Mouse (Mus musculus): ENCODE measurements around the gene Ubxn11.

The Ubxn11 gene

DNA sequence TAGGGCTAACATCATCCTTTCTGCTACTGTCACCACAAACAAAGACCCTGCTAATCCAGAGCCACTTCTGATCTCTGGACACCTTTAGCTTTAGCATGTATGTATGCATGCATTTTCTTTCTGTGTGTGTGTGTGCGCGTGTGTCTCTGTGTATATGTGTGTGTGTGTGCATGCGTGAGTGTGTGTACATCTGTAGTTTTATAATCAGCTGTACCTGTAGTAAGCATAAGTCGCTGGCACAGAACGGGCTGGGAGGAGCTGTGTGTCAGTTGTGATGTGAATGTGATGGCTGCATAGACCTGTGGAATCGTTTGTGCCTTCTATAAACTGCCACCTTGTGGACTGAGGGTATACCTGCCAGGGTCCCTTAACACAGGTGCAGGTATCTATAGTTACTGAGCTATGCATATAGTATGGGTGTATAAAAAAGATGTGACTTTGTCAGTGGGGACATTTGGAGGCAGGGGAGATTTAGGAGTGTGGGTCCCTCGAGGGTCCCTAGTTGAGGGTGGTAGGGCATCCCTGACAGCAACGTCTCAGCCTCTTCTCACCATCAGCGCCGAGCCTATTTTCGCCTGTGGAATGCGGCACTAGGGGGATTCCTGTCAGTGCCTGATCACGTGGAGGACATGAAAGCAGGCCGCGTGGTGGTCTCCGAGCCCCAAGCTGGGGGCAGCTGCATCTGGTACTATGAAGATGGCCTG, 11.7 kb upstream of the Ubxn11 start:
- DNase-seq (ENCODE audit: low spot score): no peak

DNA sequence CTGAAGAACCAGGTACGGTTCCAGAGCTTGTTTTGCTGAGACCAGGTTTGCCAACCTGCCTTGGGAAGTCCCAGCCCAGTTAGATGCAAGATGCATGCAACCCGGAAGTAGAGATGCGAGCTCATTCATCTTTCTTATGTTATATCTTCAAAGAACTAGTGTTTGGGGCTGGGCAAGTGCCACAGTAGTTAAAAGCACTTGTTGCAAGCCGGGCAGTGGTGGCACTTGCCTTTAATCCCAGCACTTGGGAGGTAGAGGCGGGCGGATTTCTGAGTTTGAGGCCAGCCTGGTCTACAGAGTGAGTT, 11.2 kb upstream of the Ubxn11 start:
- DNase-seq (ENCODE audit: low spot score): no peak

DNA sequence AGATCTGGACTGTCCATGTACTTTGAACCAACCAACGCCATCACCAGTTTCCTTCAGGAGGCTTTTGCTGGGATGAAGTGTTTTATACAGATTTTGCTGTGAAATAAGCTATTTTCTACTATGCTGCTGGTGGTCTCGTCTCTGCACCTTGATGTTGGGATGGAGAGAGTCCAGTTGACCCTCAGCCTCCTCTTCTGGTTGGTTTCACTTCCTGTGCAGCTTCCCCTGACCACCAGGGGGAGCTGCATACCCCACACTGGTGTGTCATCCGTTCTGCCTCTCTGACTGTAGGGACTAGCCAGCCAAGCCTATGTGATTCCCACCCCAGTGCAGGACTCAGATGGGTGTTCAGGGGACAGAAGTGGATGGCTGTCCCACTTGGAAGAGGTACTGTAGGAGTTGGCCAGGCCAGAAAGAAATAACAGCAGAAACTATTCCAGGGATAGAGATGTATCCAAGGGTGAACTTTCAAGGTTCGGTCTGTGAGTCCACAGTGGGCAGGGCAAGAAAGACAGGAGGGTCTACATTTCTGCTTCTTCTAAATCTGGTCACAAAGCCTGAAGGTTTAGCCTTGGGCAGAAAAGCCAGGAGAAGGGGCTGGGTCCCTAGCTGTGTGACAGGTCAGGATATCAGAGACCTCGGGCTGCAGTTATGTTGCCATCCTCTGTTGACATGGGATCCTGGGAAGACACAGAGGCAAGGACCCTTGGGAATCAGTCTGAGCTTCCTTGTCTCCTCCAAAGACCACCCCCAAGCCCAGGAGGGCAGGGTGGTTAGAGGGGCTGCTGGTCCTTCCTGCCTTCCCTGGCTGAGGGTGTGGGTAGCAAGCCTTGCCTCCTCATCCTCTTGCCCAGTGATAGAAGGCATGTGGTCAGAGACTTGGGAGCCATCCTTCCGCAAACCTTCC, 9.7 kb upstream of the Ubxn11 start:
- DNase-seq (ENCODE audit: low spot score): no peak

DNA sequence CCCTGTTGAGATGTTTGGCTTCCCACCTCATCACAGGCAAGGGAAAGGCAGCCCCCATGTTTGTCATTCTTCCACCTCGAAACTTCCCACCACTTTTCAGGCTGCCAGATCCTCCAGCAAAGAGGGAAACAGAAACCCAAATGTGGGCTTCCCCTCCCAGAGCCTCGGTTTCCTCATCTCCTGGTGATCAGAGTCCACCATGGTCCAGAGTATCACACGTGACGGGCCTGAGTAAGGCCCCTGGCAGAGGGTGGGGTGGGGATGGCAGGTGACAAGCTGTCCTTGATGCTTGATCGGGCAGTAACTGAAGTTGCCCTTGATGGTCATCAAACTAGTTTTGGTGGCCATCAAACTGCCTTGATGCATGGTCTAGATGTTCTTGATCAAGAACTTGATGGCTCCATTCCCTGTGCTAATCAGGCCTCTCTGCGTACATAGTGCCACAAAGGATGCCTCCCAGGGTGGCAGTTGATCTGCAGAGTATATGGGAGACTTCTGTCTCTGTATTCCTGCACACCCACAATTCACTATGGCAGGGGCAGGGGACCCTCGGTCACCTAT, 8.3 kb upstream of the Ubxn11 start:
- no peak for DNase-seq (ENCODE audit: low spot score)

DNA sequence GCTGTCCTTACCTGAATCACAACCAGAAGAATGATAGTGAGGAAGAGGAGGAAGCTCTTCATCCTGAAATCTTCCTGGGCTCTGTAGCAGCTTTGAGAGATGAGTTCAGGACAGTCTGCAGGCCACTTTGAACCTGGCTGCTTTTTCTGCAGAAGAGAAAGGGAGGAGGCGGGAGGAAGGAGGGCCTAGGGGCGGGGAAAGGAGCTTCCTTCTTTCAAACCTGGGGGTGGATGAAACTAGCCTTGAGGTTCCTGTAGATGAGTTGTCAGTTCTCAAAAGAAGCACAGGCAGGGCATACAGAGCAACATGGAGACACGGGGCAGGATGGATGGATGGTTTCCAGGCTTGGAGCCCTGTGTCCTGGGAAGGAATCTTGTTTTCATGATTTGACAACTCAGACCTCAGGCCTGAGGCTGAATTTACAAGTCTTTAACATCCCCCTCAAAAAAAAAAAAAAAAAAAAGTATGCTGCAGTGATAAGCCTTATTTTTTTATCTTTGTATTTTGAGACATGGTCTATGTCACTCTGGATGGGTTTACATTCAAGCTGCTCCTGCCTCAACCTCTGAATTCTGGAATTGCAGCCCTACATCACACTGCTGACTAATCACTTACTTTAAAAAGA, 7.3 kb upstream of the Ubxn11 start, which contains the start of gene Cd52:
Gene Cd52 (minus strand): TSS at position 160 of the 625 bp plus-strand sequence.
- DNase-seq (ENCODE audit: low spot score): no peak

DNA sequence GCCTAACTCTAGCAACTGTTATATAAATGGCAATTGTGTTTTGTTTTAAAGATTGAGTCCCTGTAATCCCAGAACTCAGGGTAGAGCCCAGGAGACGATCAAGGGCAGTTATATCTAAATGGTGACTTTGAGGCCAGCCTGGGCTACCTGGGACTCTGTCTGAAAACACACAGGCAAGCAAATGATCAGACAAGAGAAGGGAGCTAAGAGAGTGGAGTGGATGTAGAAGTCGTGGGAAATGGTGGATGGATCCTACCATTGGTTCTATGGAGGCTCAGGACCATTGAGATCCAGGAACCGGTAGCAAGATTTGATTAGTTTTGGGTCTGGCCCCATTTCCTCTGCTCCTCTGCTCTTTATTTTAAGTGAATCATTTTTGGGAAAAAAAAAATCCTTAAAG, 6.2 kb upstream of the Ubxn11 start:
- DNase-seq (ENCODE audit: low spot score): no peak

DNA sequence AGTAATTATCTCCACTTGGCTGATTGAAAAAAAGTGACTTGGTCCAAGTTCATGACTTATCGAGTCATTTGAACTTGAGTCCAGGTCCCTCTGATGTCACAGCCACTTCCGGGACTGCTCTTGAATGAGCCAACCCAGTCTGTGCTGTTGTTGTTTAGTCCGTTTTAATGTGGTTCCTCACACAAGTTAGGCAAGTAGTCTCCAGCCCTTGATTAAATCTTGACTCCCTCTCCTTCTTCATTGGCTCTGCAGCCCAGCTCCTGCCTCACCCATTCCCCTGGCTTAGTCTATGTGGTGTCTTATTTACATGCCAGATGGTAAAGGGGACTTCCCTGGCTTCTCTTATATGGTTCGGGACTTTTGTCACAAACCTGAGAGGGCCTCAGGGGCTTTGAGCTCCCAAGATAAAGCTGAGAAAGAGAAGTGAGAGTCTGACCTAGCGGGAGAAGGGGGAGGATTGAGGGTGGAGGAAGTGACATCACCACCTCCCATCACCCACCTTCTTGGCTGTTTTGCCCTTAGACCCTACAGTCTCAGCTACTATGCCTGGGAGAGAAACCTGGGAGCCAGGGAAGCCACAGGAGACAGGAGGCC, 5.3 kb upstream of the Ubxn11 start:
- DNase-seq (ENCODE audit: low spot score): no peak

DNA sequence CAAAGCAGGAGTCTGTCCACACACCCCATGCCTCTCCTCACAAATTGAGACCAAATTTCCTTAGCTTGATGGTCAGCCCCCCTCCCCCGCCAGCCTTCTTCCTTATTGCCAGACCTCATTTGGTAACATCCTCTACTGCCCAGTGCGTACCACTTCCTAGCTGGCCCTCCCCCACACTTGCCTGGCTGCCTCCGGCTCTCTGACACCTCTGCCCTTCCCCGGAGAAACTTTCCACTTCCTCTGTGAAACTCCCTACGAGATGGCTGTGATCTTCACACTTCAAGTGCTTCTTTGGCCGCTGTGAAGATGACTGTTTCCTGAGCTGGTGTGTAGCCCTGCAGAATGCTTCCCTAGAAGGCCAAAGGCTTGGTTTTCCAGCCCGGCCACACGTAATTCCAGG, 3.7 kb upstream of the Ubxn11 start:
- no peak for DNase-seq (ENCODE audit: low spot score)

DNA sequence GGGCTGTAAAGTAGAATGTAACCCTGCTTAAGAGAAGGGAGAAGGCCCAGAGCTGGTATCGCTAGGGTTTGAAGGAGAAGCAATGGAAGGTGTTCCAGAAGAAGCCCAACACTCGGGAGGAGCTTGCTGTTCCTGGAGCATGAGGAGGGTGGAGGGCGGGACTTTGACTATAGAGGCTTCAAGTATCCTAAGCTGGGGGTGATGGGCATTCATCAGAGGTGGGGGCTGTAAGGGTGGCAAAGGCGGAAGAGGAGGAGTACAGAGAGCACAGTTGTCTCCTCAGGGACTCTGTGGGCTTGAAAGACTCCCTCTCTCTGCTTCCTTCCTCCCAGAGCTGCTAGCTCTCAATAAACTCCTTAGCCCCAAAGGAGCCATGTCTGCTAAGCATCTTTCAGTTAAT, 2.1 kb upstream of the Ubxn11 start:
- DNase-seq (ENCODE audit: low spot score): no peak

DNA sequence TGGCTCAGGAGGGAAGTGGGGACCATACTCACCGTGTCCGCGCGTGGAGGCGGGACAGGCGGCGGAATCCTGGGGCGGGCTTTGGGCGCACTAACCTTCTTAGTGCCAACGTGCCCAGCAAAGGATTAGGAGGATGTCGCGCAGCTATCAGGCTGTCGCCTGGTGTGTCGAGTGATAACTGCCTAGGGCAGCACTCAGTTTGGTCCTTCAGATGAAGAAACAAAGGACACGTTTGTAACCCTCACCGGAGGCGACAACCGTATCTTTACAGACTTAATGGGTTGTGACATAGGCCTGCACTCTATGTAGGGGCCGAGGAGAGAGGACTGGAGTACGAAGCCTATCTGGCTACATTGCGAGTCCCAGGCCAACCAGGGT, 361 bp downstream of the Ubxn11 start:
- no peak for DNase-seq (ENCODE audit: low spot score)

DNA sequence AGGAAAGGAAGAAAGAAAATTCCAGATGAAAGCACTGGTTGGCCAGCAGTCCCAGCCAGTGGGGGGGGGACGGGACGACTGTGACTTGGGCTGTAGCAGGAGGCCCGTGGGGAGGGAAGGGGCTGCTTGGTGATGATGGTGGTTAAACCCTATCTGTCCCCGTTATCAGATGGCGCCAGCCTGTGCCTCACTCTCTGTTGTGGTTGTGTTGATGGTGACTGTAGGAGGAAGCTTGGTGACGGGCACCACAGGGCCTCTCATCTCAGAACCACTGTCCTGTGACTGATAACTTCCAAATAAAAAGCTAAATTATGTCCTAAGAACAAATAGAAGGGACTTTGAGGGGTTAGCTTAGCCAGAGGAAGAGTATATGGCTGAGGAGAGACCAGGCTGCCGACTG, 3.7 kb downstream of the Ubxn11 start:
- no peak for DNase-seq (ENCODE audit: low spot score)

DNA sequence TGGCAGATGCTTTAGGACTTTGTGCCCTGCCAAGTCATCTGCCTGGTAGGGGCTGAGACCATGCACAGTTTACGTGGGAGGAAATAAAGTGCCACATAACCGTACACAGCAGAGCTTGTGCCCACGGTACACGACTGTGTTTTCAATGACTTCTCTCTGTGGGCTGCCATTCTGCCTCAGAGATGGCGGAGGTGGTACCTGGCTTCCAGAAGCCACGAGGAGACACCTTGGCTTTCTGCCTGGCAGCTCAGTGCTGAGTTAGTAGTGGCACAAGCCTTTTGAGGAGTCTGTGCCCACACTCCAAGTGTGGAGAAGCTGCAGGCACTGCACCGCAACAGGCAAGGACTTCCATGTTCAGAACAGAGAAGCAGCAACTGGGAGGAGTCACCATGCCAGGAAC, 5.4 kb downstream of the Ubxn11 start:
- DNase-seq (ENCODE audit: low spot score): no peak

DNA sequence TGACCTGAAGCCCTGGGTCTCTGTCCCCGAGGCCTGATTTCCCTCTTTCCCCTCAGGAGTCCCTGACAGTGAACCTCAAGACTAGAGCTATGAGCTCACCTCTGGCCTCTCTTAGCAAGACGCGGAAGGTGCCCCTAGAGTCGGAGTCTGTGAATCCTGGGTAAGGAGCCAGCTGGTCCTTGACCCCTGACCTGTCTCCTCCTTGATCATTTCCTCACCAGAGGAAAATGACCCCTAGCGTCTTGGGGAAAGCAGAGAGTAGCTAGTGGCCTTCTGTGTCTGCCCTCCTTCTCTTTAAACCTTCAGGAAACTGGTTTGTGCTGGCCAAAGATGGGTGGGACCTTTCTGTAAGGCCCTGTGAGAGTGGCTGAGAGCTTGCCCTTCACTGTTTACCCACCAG, 5.8 kb downstream of the Ubxn11 start:
- DNase-seq (ENCODE audit: low spot score): no peak

DNA sequence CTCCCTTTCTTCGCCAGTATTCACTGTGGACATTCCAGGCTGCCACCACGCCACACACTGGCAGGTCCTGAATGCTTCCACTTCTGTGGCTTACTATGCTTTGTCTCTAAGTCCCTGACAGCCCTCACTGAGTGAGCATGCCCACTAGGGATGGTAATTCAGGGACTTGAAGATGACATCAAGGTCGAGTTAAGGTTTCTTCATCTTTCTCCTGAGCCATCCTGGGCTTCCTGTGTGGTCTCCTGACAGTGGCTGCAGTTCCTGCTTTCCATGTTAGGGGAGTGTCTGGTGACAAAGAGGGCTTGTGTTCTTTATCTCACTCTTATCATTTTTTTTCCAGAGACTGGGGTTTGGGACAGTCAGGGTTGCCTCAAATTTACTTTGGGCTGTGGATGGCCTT, 8.3 kb downstream of the Ubxn11 start:
- no peak for DNase-seq (ENCODE audit: low spot score)

DNA sequence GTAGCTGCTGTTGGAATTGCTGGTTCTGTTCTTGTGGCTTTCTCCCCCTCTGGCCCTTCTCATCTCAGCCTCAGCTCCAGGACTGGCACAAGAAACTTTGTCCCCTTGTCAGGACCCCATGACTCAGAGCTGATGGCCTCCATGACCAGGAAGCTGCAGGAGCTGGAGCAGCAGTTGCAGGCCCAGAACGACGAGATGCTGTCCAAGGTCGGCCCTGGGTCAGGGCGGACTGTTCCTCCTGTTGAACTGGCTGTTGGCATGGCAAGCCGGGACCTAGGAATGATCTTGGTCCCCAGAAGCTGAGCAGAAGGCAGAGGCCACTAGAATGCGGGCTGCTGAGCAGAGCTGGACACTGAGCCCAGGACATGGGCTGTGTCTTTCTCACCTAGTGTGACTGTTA, 10.0 kb downstream of the Ubxn11 start:
- DNase-seq (ENCODE audit: low spot score): no peak

DNA sequence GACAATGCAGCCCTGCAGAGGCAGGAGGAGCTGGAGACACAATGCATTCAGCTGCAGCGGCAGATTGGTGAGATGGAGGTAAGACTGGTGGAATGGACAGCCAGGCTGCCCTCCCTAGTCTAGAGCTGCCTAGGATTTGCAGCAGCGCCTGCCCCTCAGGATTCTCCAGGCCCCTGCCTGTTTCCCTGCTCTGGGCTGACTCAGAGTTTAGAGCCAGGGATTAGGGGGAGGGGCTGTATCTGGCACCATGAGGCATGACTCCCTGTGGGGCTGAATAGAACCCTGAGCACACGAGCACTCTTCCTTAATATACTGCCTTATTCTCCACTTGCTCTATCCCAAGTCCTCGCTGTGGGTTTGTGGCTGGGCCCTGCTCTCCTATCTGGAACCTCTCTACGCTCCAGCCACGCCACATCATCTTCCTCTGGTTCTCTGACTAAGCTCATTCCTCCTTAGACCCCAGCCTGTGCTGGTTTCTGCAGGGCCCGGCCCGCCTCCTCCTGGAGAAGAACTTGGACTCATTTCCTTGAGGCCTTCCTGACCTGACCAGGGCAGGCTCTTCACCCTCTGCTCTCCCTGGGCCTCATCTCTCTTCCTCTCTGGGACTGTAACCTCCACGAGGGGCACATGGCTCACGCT, 11.1 kb downstream of the Ubxn11 start:
- DNase-seq (ENCODE audit: low spot score): no peak

DNA sequence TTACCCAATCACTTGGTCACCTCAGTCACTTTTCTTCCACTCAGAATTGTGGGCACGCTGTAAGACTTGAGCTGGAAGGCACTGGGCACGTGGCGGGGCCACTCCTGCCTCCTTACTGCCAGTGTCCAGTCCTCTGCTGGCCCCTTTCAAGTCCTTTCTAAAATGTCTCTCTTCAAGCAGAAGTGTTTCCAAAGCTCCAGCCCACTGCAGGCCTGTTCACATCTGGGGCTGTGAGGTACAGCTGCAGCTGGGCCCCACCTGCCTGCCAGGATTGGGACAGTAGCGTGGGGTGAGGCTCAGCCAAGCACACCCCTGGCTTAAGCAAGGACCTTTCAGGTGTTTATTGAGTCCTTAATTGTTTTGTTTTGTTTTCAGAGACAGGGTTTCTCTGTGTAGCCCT, 11.7 kb downstream of the Ubxn11 start:
- no peak for DNase-seq (ENCODE audit: low spot score)

DNA sequence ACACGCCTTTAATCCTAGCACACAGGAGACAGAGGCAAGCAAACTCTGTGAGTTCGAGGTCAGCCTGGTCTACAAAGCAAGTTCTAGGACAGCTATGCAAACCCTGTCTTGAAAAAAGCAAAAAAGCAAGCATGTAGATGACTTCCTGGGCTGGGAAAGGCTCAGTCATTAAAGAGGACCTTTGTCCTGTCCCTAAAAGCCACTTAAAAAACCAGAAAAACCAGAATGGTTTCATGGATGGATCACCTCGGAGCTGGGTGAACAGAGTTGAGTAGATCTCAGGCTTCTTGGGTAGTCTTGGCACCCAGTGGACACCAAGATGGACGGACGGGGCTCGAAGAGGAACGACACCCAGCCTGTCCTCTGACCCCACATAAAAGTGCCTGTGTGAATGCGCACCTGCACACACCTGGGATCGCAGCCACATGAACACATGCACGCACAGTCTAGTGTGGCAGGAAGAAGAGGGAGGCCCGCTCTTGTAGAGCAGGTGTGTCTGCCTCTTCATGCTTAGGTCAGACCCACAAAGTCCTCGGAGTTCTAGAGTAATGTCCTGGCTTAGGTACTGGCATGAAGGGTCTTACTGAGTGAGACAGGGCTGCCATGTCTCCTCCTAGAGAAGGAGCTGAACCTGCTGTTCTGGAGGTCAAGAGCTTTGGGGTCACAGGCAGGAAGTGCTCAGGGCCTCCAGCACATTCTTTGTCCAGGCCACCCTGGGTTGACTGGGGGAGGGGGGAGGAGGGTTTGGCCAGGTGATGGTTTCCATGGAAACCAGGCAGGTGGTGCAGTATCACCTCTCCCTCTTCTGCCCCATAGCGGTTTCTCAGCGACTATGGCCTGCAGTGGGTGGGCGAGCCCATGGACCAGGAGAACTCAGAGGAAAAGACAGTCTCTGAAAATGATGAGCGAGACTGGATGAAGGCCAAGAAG, 13.1 kb downstream of the Ubxn11 start:
- no peak for DNase-seq (ENCODE audit: low spot score)

DNA sequence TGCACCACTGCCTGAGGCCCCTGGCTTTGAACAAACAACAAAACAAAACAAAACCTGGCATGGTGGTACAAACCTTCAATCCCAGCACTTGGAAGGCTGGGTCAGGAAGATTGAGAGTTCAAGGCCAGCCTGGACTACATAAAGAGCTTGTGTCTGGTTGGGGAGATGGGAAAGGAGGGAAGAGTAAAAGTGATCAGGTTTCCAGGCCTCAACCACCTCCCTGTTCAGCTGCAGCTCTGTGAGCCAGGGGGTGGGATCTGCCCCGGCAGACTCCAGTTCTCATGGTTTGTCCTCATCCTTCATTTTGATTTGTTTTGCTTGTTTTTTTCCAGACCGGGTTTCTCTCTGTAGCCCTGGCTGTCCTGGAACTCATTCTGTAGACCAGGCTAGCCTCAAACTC, 14.1 kb downstream of the Ubxn11 start:
- DNase-seq (ENCODE audit: low spot score): no peak

DNA sequence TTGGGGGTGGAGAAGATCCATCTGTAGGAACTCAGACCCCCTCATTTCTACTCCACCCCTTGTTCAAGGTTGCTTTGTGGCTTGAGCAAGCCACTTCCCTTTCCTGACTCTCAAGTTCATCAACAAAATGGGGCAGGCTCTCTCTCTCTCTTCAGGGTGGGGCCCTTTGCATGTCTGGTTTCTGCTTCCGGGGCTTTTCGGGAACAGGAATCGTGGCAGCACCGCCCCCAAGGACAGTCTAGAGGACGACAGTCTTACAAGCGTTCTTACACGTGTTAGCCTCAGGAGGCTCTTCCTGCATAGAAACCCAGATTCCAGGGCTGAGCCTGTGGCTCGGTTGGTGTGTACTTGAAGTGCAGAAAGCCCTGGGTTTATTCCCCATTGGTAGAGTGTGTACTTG, 14.6 kb downstream of the Ubxn11 start:
- no peak for DNase-seq (ENCODE audit: low spot score)

All from urinary bladder, postnatal 10 days (tissue).